Comparison of ENCODE assay signal across 20 mouse cellular contexts in genomic region chr1:144498051-144498450, GRCm38 (mm10).
DNase-seq lines count a peak whose midpoint lies in the region; ATAC-seq and TF ChIP-seq lines count a peak whose summit lies in the region.
"Had no signal": no experiment of that assay in that cellular context is flagged by ENCODE, and none has a peak within 500 bp of the region (broad histone marks: within the 10 kb centered on the region; RNA-seq: fewer than 3 reads in every experiment).

No protein-coding gene starts in this region.

- DNase-seq in forebrain, embryonic 14.5 days (ENCODE audit: low spot score), result no peak
- no peak for DNase-seq in forebrain, postnatal 0 days
- DNase-seq in hindbrain, embryonic 10.5 days (ENCODE audit: low spot score), result no peak
- peak; percentile 20 for DNase-seq in 3134 (ENCODE audit: extremely low read depth, insufficient read length, low spot score)
- DNase-seq in brain, adult 2 months (ENCODE audit: low read depth, low spot score), result peak; percentile 35
- no peak for DNase-seq in testis, postnatal 14 days (ENCODE audit: low spot score)
- DNase-seq in kidney, adult 8-10 months, result no peak
- DNase-seq: adrenal gland, postnatal 10 days; cerebellum, adult 18-20 months; cerebellum, adult 9-11 months; cerebellum, postnatal 36 days; gastrocnemius, adult 2 months; gastrocnemius, postnatal 25 days; heart, postnatal 4 days; kidney, adult 18-20 months had no signal

- no peaks in the 10 kb centered on the region for H3K9me3 ChIP-seq in forebrain, embryonic 14.5 days (replicated peaks; ENCODE audit: control insufficient read depth, low read length)
- H3K9me3 ChIP-seq in forebrain, postnatal 0 days (ENCODE audit: low read length), result no peaks in the 10 kb centered on the region
- no peaks in the 10 kb centered on the region for H3K9me3 ChIP-seq in hindbrain, embryonic 15.5 days
- no peaks in the 10 kb centered on the region for H3K9me3 ChIP-seq in hindbrain, embryonic 10.5 days
- H3K9me3 ChIP-seq: embryonic facial prominence, embryonic 13.5 days; heart, embryonic 12.5 days; hindbrain, embryonic 13.5 days; intestine, embryonic 15.5 days had no signal

- H3K4me3 ChIP-seq in forebrain, embryonic 14.5 days (ENCODE audit: low read depth, low read length), result no peak overlapping the region
- H3K4me3 ChIP-seq in forebrain, postnatal 0 days (ENCODE audit: low read depth, low read length), result no peak overlapping the region
- H3K4me3 ChIP-seq in hindbrain, embryonic 15.5 days, result no peak overlapping the region
- no peak overlapping the region for H3K4me3 ChIP-seq in hindbrain, embryonic 10.5 days
- H3K4me3 ChIP-seq: embryonic facial prominence, embryonic 13.5 days; gastrocnemius, adult 2 months; heart, embryonic 12.5 days; hindbrain, embryonic 13.5 days; intestine, embryonic 15.5 days had no signal

- TF ChIP-seq CTCF in forebrain, postnatal 0 days (IDR thresholded peaks at IDR 0.05; ENCODE audit: low read depth), result no peak

- H3K4me2 ChIP-seq in forebrain, embryonic 14.5 days (ENCODE audit: low read length), result no peak overlapping the region
- no peak overlapping the region for H3K4me2 ChIP-seq in forebrain, postnatal 0 days (ENCODE audit: low read depth)
- H3K4me2 ChIP-seq in hindbrain, embryonic 15.5 days, result no peak overlapping the region
- H3K4me2 ChIP-seq: embryonic facial prominence, embryonic 13.5 days; heart, embryonic 12.5 days; hindbrain, embryonic 13.5 days; intestine, embryonic 15.5 days had no signal

- WGBS in forebrain, embryonic 14.5 days, result 33% methylated on average over 3 of the region's 3 CpGs
- WGBS in forebrain, postnatal 0 days, result 19% methylated on average over 3 of the region's 3 CpGs
- WGBS in hindbrain, embryonic 15.5 days, result 35% methylated on average over 3 of the region's 3 CpGs
- 60% methylated on average over 3 of the region's 3 CpGs for WGBS in hindbrain, embryonic 10.5 days

- H3K27me3 ChIP-seq in forebrain, embryonic 14.5 days (replicated peaks; ENCODE audit: control insufficient read depth, insufficient read depth, low read length), result no peaks in the 10 kb centered on the region
- no peaks in the 10 kb centered on the region for H3K27me3 ChIP-seq in forebrain, postnatal 0 days (ENCODE audit: insufficient read depth, low read length)
- no peaks in the 10 kb centered on the region for H3K27me3 ChIP-seq in hindbrain, embryonic 15.5 days
- no peaks in the 10 kb centered on the region for H3K27me3 ChIP-seq in hindbrain, embryonic 10.5 days (ENCODE audit: insufficient read depth, poor library complexity, severe bottlenecking)
- H3K27me3 ChIP-seq: embryonic facial prominence, embryonic 13.5 days; heart, embryonic 12.5 days; hindbrain, embryonic 13.5 days; intestine, embryonic 15.5 days had no signal

- H3K4me1 ChIP-seq in forebrain, embryonic 14.5 days (ENCODE audit: control insufficient read depth, insufficient read depth, low read length), result no peaks in the 10 kb centered on the region
- no peaks in the 10 kb centered on the region for H3K4me1 ChIP-seq in forebrain, postnatal 0 days (ENCODE audit: insufficient read depth)
- H3K4me1 ChIP-seq in hindbrain, embryonic 15.5 days (replicated peaks), result no peaks in the 10 kb centered on the region
- no peaks in the 10 kb centered on the region for H3K4me1 ChIP-seq in hindbrain, embryonic 10.5 days (replicated peaks)
- H3K4me1 ChIP-seq: embryonic facial prominence, embryonic 13.5 days; hindbrain, embryonic 13.5 days; intestine, embryonic 15.5 days had no signal

- 0 out of 2 replicates have a peak, but pooled peaks have one; percentile 18 for ATAC-seq in forebrain, embryonic 14.5 days
- no peak for ATAC-seq in forebrain, postnatal 0 days
- no peak for ATAC-seq in hindbrain, embryonic 15.5 days (ENCODE audit: low FRiP score, low read depth)
- ATAC-seq: intestine, embryonic 15.5 days had no signal

- H3K27ac ChIP-seq in forebrain, embryonic 14.5 days (ENCODE audit: low read depth, low read length), result no peak overlapping the region
- no peak overlapping the region for H3K27ac ChIP-seq in forebrain, postnatal 0 days (ENCODE audit: low read depth, low read length)
- H3K27ac ChIP-seq in hindbrain, embryonic 15.5 days (replicated peaks), result 0 out of 2 replicates have a peak overlapping the region, but pooled peaks have one; percentile 25
- no peak overlapping the region for H3K27ac ChIP-seq in hindbrain, embryonic 10.5 days
- H3K27ac ChIP-seq: embryonic facial prominence, embryonic 13.5 days; gastrocnemius, adult 2 months; hindbrain, embryonic 13.5 days; intestine, embryonic 15.5 days had no signal

- H3K36me3 ChIP-seq in forebrain, embryonic 14.5 days (ENCODE audit: control insufficient read depth, insufficient read depth, low read length), result no peaks in the 10 kb centered on the region
- no peaks in the 10 kb centered on the region for H3K36me3 ChIP-seq in forebrain, postnatal 0 days (ENCODE audit: insufficient read depth)
- H3K36me3 ChIP-seq in hindbrain, embryonic 15.5 days, result no peaks in the 10 kb centered on the region
- H3K36me3 ChIP-seq in hindbrain, embryonic 10.5 days, result no peaks in the 10 kb centered on the region
- H3K36me3 ChIP-seq: embryonic facial prominence, embryonic 13.5 days; heart, embryonic 12.5 days; hindbrain, embryonic 13.5 days; intestine, embryonic 15.5 days had no signal

- H3K9ac ChIP-seq in forebrain, embryonic 14.5 days (ENCODE audit: low read length), result no peak overlapping the region
- no peak overlapping the region for H3K9ac ChIP-seq in forebrain, postnatal 0 days
- no peak overlapping the region for H3K9ac ChIP-seq in hindbrain, embryonic 15.5 days
- H3K9ac ChIP-seq: embryonic facial prominence, embryonic 13.5 days; heart, embryonic 12.5 days; hindbrain, embryonic 13.5 days; intestine, embryonic 15.5 days had no signal

Comparison
In these comparisons a context has a peak if more than half of its experiments do, and no peak if none do; other contexts are left out.
1. DNase-seq: peak in 3134 (single experiment) and brain, adult 2 months (single experiment); none in forebrain, embryonic 14.5 days (single experiment), forebrain, postnatal 0 days (single experiment), hindbrain, embryonic 10.5 days (single experiment), testis, postnatal 14 days (single experiment) and kidney, adult 8-10 months (0 of 2).